In genomic region chr10:107256451-107256960, GRCm38 (mm10) we compare ENCODE assay signal across 27 mouse cellular contexts. TPM values are rescaled to one million over a fixed set of nuclear protein-coding genes. Genes with fewer than 3 reads are reported as not detected.
"Had no signal": no experiment of that assay in that cellular context is flagged by ENCODE, and none has a peak within 500 bp of the region (broad histone marks: within the 10 kb centered on the region; RNA-seq: fewer than 3 reads in every experiment).

No protein-coding gene starts in this region.

- H3K4me1 ChIP-seq: embryonic facial prominence, embryonic 10.5 days; embryonic facial prominence, embryonic 12.5 days; embryonic facial prominence, embryonic 13.5 days; embryonic facial prominence, embryonic 15.5 days; forebrain, embryonic 10.5 days; forebrain, embryonic 12.5 days; forebrain, embryonic 13.5 days; forebrain, embryonic 15.5 days had no signal

- H3K27me3 ChIP-seq: embryonic facial prominence, embryonic 12.5 days; embryonic facial prominence, embryonic 13.5 days; embryonic facial prominence, embryonic 15.5 days; forebrain, embryonic 12.5 days; forebrain, embryonic 13.5 days; forebrain, embryonic 15.5 days had no signal

- H3K27ac ChIP-seq: embryonic facial prominence, embryonic 10.5 days; embryonic facial prominence, embryonic 12.5 days; embryonic facial prominence, embryonic 13.5 days; embryonic facial prominence, embryonic 15.5 days; forebrain, embryonic 10.5 days; forebrain, embryonic 12.5 days; forebrain, embryonic 13.5 days; forebrain, embryonic 15.5 days; gastrocnemius, adult 2 months; heart, adult 2 months had no signal

- H3K4me3 ChIP-seq: embryonic facial prominence, embryonic 10.5 days; embryonic facial prominence, embryonic 12.5 days; embryonic facial prominence, embryonic 13.5 days; embryonic facial prominence, embryonic 15.5 days; erythroblast, embryonic 14.5 days; forebrain, embryonic 10.5 days; forebrain, embryonic 12.5 days; forebrain, embryonic 13.5 days; forebrain, embryonic 15.5 days; gastrocnemius, adult 2 months; heart, adult 2 months had no signal

- H3K9ac ChIP-seq: embryonic facial prominence, embryonic 12.5 days; embryonic facial prominence, embryonic 13.5 days; embryonic facial prominence, embryonic 15.5 days; forebrain, embryonic 12.5 days; forebrain, embryonic 13.5 days; forebrain, embryonic 15.5 days; forebrain, postnatal 0 days had no signal

- H3K36me3 ChIP-seq: embryonic facial prominence, embryonic 10.5 days; embryonic facial prominence, embryonic 12.5 days; embryonic facial prominence, embryonic 13.5 days; embryonic facial prominence, embryonic 15.5 days; forebrain, embryonic 10.5 days; forebrain, embryonic 12.5 days; forebrain, embryonic 15.5 days had no signal

- H3K9me3 ChIP-seq: embryonic facial prominence, embryonic 10.5 days; embryonic facial prominence, embryonic 12.5 days; embryonic facial prominence, embryonic 13.5 days; embryonic facial prominence, embryonic 15.5 days; forebrain, embryonic 10.5 days; forebrain, embryonic 12.5 days; forebrain, embryonic 13.5 days; forebrain, embryonic 15.5 days had no signal

- ATAC-seq: forebrain, embryonic 13.5 days; forebrain, embryonic 14.5 days; forebrain, embryonic 15.5 days; forebrain, embryonic 16.5 days; forebrain, postnatal 0 days had no signal

- H3K4me2 ChIP-seq: embryonic facial prominence, embryonic 12.5 days; embryonic facial prominence, embryonic 13.5 days; embryonic facial prominence, embryonic 15.5 days; forebrain, embryonic 12.5 days; forebrain, embryonic 13.5 days; forebrain, embryonic 15.5 days had no signal

- DNase-seq: cerebellum, adult 9-10 months; cerebellum, adult 9-11 months; cerebellum, postnatal 10 days; cerebellum, postnatal 14 days; cerebellum, postnatal 25 days; cerebellum, postnatal 36 days; embryo, embryonic 11 days; forebrain, postnatal 0 days; gastrocnemius, adult 2 months; gastrocnemius, postnatal 10 days; gastrocnemius, postnatal 14 days; gastrocnemius, postnatal 25 days; gastrocnemius, postnatal 36 days; heart, adult 11 months; heart, adult 18-20 months; heart, adult 2 months had no signal

RNA-seq across cellular contexts. Expression of gene Lin7a, which starts 15.0 kb away (rescaled TPM):
- polyA plus RNA-seq: erythroblast, embryonic 14.5 days had no signal
